Mouse (Mus musculus) cerebellum, postnatal 14 days (tissue): ENCODE measurements around the gene Hinfp.
"Not testable (repeated sequence)": the region's sequence is repeated elsewhere in the genome, so short reads cannot be mapped to it uniquely, and the experiment has no call there.

Source experiments
- DNase-seq, 2 experiments: peaks; one replicate each; pipeline ENCODE4 v3.0.0; 2021; ENCODE audit warnings: mixed read lengths in 2 of 2

The Hinfp gene

GRCm38 (mm10) chr9:44305466-44306079 lies at the start of gene Hinfp:
Hinfp (minus strand) TSS chr9:44305671.
- peak; percentile 97 to 98 for DNase-seq

GRCm38 (mm10) chr9:44353142-44353541 lies 47.7 kb upstream of the Hinfp start:
- DNase-seq: no peak

- no peak for DNase-seq
Measured at GRCm38 (mm10) chr9:44352337-44352736, 46.9 kb upstream of the Hinfp start.

- DNase-seq: no peak
Measured at GRCm38 (mm10) chr9:44351396-44351795, 45.9 kb upstream of the Hinfp start.

- DNase-seq: no peak
Measured at GRCm38 (mm10) chr9:44348546-44348945, 43.1 kb upstream of the Hinfp start.

GRCm38 (mm10) chr9:44347621-44348020 lies 42.1 kb upstream of the Hinfp start:
- no peak for DNase-seq

GRCm38 (mm10) chr9:44347166-44347565 lies 41.7 kb upstream of the Hinfp start:
- no peak for DNase-seq

- no peak for DNase-seq
Measured at GRCm38 (mm10) chr9:44345570-44346433, 40.3 kb upstream of the Hinfp start.

- peak; percentile 86 to 91 for DNase-seq
Measured at GRCm38 (mm10) chr9:44343781-44344421, 38.4 kb upstream of the Hinfp start, which contains the start of gene Hmbs. Hmbs (minus strand) TSS chr9:44344228.

- peak in 1 of 2 experiments; percentile 30 for DNase-seq
Measured at GRCm38 (mm10) chr9:44343290-44343689, 37.8 kb upstream of the Hinfp start.

- DNase-seq: no peak
Measured at GRCm38 (mm10) chr9:44342605-44343004, 37.1 kb upstream of the Hinfp start.

GRCm38 (mm10) chr9:44342173-44342572 lies 36.7 kb upstream of the Hinfp start:
- DNase-seq: no peak

- no peak for DNase-seq
Measured at GRCm38 (mm10) chr9:44341487-44341886, 36.0 kb upstream of the Hinfp start.

GRCm38 (mm10) chr9:44338574-44338973 lies 33.1 kb upstream of the Hinfp start:
- DNase-seq: no peak

GRCm38 (mm10) chr9:44337436-44338169 lies 32.1 kb upstream of the Hinfp start:
- DNase-seq: no peak

GRCm38 (mm10) chr9:44336964-44337363 lies 31.5 kb upstream of the Hinfp start:
- no peak for DNase-seq

GRCm38 (mm10) chr9:44336513-44336912 lies 31.0 kb upstream of the Hinfp start:
- DNase-seq: not testable (repeated sequence)

GRCm38 (mm10) chr9:44336093-44336406 lies 30.6 kb upstream of the Hinfp start:
- no peak for DNase-seq

- no peak for DNase-seq
Measured at GRCm38 (mm10) chr9:44335331-44336092, 30.0 kb upstream of the Hinfp start.

GRCm38 (mm10) chr9:44334396-44335330 lies 29.2 kb upstream of the Hinfp start, which contains the start of gene H2afx:
H2afx (plus strand) TSS chr9:44334694.
- peak; percentile 98 for DNase-seq
